In the genomic region with DNA sequence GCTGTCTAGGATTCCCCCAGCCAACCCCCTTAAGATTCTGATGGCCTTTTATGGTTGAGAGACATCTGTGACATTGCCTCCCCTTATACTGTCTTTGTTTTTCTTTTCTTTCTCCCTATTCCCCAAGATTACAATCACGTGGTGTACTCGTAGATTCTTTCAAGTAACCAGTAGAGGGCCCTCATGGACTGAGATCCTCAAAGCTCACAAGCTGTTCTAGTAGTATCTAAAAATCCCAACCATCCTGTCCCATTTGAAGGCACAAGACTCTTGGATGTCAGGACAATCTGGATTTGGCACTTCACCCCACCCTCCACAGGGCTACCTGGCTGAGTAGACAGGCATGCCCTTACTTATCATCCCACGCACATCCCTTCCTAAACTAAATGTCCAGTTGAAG, we compare ENCODE assay signal across 7 mouse cellular contexts. TPM values are rescaled to one million over a fixed set of nuclear protein-coding genes. Genes with fewer than 3 reads are reported as not detected.
DNase-seq lines count a peak whose midpoint lies in the region; TF ChIP-seq lines count a peak whose summit lies in the region.

No protein-coding gene starts in this region.

- peaks cover 23% of the 10 kb centered on the region for H3K4me1 ChIP-seq in E14TG2a.4 (replicated peaks; ENCODE audit: low read depth, low read length)

- no peak overlapping the region for H3K27ac ChIP-seq in layer of hippocampus, adult 2 months

- no peaks in the 10 kb centered on the region for H3K27me3 ChIP-seq in E14TG2a.4 (ENCODE audit: insufficient read depth, low read length)

- peak; percentile 82 for TF ChIP-seq CTCF in layer of hippocampus, adult 2 months (conservative IDR thresholded peaks at IDR 0.05)
- TF ChIP-seq CTCF in E14TG2a.4 (conservative IDR thresholded peaks at IDR 0.05; ENCODE audit: low read length) = peak; percentile 13; the same call in 1 of the 2 replicates

- H3K36me3 ChIP-seq in E14TG2a.4 (ENCODE audit: insufficient read depth, low read length) = peaks cover 93% of the 10 kb centered on the region

- peak in 1 of 2 experiments; percentile 50 for DNase-seq in layer of hippocampus, adult 2 months (ENCODE audit: low spot score in 2 of 2)
- no peak for DNase-seq in layer of hippocampus, adult 9-10 months (ENCODE audit: low spot score)
- DNase-seq in adrenal gland, postnatal 36 days = peak; percentile 13 to 29
- DNase-seq in induced T-regulatory cell, adult 2 months (ENCODE audit: low read depth) = peak; percentile 74
- DNase-seq in natural killer cell, adult 2 months (ENCODE audit: low spot score in 2 of 2) = no peak
- DNase-seq in frontal cortex, postnatal 10 days (ENCODE audit: low spot score in 2 of 2) = no peak

- H3K9me3 ChIP-seq in E14TG2a.4 (ENCODE audit: low read length) = no peaks in the 10 kb centered on the region

- H3K4me3 ChIP-seq in layer of hippocampus, adult 2 months = no peak overlapping the region
- H3K4me3 ChIP-seq in E14TG2a.4 (replicated peaks; ENCODE audit: low read length) = no peak overlapping the region

RNA-seq across cellular contexts. Expression of a gene that starts 8.2 kb away (rescaled TPM):
- total RNA-seq in layer of hippocampus, adult 2 months (2021) = 10 to 100 TPM; 19.3 to 22.5 TPM
- total RNA-seq in adrenal gland, postnatal 36 days (2021) = 10 to 100 TPM; 21.7 to 30.4 TPM

RNA-seq across cellular contexts. Expression of a gene that starts 8.5 kb away (rescaled TPM):
- 1 to 10 TPM in 1 of 2 experiments, under 1 TPM in 1; 0.86 to 1.2 TPM for total RNA-seq in layer of hippocampus, adult 2 months (2021)
- 1 to 10 TPM in 1 of 2 experiments, under 1 TPM in 1; 0.46 to 1.3 TPM for total RNA-seq in adrenal gland, postnatal 36 days (2021)

Comparison
In these comparisons a context has a peak if more than half of its experiments do, and no peak if none do; other contexts are left out.
1. DNase-seq: peak in adrenal gland, postnatal 36 days (2 of 2) and induced T-regulatory cell, adult 2 months (single experiment); none in layer of hippocampus, adult 9-10 months (single experiment), natural killer cell, adult 2 months (0 of 2) and frontal cortex, postnatal 10 days (0 of 2).